Mouse (Mus musculus) lung, embryonic 15.5 days (tissue): ENCODE measurements around the gene Cd68. TPM values are rescaled to one million over a fixed set of nuclear protein-coding genes. Genes with fewer than 3 reads are reported as not detected.

Source experiments
- ATAC-seq: fragments of 200-750 bp; cut with Nextera tagmentation; 2 replicates; pipeline ENCODE4 v1.8.0; 2017; ENCODE audit warnings: moderate number of reproducible peaks, borderline replicate concordance; ENCODE audit not compliant: low FRiP score, low TSS enrichment; ENCODE audit errors: extremely low read depth
- H3K27ac ChIP-seq: fragments of 300-500 bp; sonication (generic); 2 replicates; pipeline ENCODE4 v1.5.1; 2015; ENCODE audit warnings: moderate library complexity, mild to moderate bottlenecking, inconsistent platforms
- H3K27me3 ChIP-seq: fragments of 300-500 bp; sonication (generic); 2 replicates; pipeline ENCODE4 v1.6.1; 2015; ENCODE audit warnings: inconsistent platforms
- H3K36me3 ChIP-seq: fragments of 300-500 bp; sonication (generic); 2 replicates; pipeline ENCODE4 v1.6.1; 2015; ENCODE audit warnings: inconsistent platforms
- H3K4me1 ChIP-seq: fragments of 300-500 bp; sonication (generic); 2 replicates; pipeline ENCODE4 v1.6.1; 2015; ENCODE audit warnings: inconsistent platforms
- H3K4me2 ChIP-seq: fragments of 300-500 bp; sonication (generic); 2 replicates; pipeline ENCODE4 v1.6.1; 2015; ENCODE audit warnings: inconsistent platforms, mild to moderate bottlenecking, moderate library complexity
- H3K4me3 ChIP-seq: fragments of 300-500 bp; sonication (generic); 2 replicates; pipeline ENCODE4 v1.5.1; 2015; ENCODE audit warnings: mild to moderate bottlenecking, inconsistent platforms
- H3K9ac ChIP-seq: fragments of 300-500 bp; sonication (generic); 2 replicates; pipeline ENCODE4 v1.6.1; 2015; ENCODE audit warnings: inconsistent platforms
- H3K9me3 ChIP-seq: fragments of 300-500 bp; sonication (generic); 2 replicates; pipeline ENCODE4 v1.6.1; 2016; ENCODE audit warnings: inconsistent platforms
- WGBS: fragments of 180-500 bp; shearing (Covaris S2); methylation state at CpG from one replicate; pipeline ENCODE4 v1.1.7; 2015; 5-methylcytosine and 5-hydroxymethylcytosine counted together
- polyA plus RNA-seq: library from polyadenylated mRNA; unstranded; fragments of >200 nt; fragmentation: Nextera tagmentation; extraction: Ambion mirVana; gene quantifications from 2 replicates; pipeline ENCODE4 v1.2.1, GENCODE M21; 2015

Cd68 gene
- 11.5 and 11.8 TPM in 2 replicates for polyA plus RNA-seq

GRCm38 (mm10) chr11:69665961-69666664 lies at the start of gene Cd68:
Cd68 (minus strand) TSS chr11:69666153.
- H3K27ac ChIP-seq: peak within 1 kb of the TSS; percentile 33; the same call in 1 of the 2 replicates
- H3K36me3 ChIP-seq: peaks cover 66% of the 10 kb centered on the region
- ATAC-seq: no peak
- H3K27me3 ChIP-seq: no peaks in the 10 kb centered on the region
- no peak within 1 kb of the TSS for H3K4me3 ChIP-seq
- no peak within 1 kb of the TSS for H3K9ac ChIP-seq
- peaks cover 34% of the 10 kb centered on the region for H3K4me1 ChIP-seq
- no peaks in the 10 kb centered on the region for H3K9me3 ChIP-seq
- H3K4me2 ChIP-seq: no peak within 1 kb of the TSS
- WGBS: 26% methylated on average over 7 of the region's 7 CpGs

DNA sequence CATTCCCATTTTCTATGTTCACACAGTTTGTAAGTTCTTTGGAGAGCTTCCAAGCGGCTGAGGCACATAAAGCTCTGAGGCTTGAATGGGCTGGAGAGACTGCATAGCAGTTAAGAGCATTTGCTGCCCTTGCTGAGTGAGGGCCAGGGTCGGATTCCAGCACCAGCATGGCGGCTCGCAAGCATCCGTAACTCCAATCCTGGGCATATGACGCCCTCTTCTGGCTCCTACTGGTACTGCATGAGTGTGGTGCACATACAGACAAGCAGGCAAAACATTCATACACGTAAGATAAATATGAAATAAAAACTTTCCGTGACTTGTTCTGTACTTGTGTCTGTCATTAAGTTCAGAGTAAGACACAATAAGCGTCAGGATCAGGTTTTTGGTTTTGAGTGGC lies 49.5 kb upstream of the Cd68 start:
- ATAC-seq: no peak

DNA sequence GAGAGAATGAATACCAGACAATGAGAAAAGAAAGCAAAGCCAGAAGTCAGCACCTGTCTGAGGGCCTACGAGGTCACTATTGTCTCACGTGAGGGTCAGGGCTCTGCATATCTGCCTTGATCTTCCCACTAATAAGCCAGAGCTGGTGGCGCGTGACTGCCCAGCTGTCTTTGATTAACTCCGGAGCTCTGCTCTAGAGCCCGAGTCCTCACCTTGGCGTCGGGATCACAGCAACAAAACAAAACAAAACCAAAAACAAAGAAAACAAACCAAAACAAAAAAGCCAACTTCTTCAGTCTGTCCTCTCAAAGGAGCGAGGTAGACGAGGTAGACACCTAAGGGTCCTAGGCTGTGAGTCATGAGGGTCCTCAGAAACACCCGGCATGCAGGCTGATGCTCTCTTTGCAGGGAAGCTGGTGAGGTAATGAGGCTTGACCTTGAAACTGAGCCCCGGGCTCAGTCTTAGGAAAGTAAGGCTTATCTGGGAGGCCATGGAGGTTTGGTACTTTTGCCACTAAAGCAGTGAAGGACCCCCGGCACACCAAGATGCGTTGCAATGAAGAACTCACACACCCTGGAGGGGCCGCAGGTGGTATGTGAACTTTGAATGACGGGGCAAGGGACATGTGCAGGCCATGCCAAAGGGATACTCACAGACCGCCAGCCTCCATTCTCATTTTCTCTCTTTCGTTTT lies 48.8 kb upstream of the Cd68 start:
- no peaks in the 10 kb centered on the region for H3K9me3 ChIP-seq
- H3K27me3 ChIP-seq: no peaks in the 10 kb centered on the region
- no peak for ATAC-seq
- no peak overlapping the region for H3K27ac ChIP-seq
- 68% methylated on average over 18 of the region's 18 CpGs for WGBS
- peaks cover 10% of the 10 kb centered on the region for H3K4me1 ChIP-seq
- H3K9ac ChIP-seq: no peak overlapping the region
- H3K4me3 ChIP-seq: no peak overlapping the region
- H3K4me2 ChIP-seq: no peak overlapping the region
- H3K36me3 ChIP-seq: no peaks in the 10 kb centered on the region

More for the DNA sequence above, 49.5 kb upstream of the Cd68 start:
- H3K27me3 ChIP-seq: no peaks in the 10 kb centered on the region
- no peaks in the 10 kb centered on the region for H3K9me3 ChIP-seq
- H3K27ac ChIP-seq: no peak overlapping the region
- peaks cover 10% of the 10 kb centered on the region for H3K4me1 ChIP-seq
- H3K4me2 ChIP-seq: no peak overlapping the region
- 55% methylated on average over 9 of the region's 9 CpGs for WGBS
- H3K9ac ChIP-seq: no peak overlapping the region
- no peak overlapping the region for H3K4me3 ChIP-seq
- H3K36me3 ChIP-seq: no peaks in the 10 kb centered on the region

- H3K27me3 ChIP-seq: no peaks in the 10 kb centered on the region
- H3K4me1 ChIP-seq: peaks cover 6% of the 10 kb centered on the region; the same call in 1 of the 2 replicates
- H3K4me2 ChIP-seq: no peak overlapping the region
- H3K4me3 ChIP-seq: no peak overlapping the region
- no peaks in the 10 kb centered on the region for H3K36me3 ChIP-seq
- ATAC-seq: no peak
- no peak overlapping the region for H3K9ac ChIP-seq
- H3K27ac ChIP-seq: no peak overlapping the region
- WGBS: 80% methylated on average over 20 of the region's 20 CpGs
- H3K9me3 ChIP-seq: no peaks in the 10 kb centered on the region
These were observed 47.2 kb upstream of the Cd68 start for GRCm38 (mm10) chr11:69712954-69713672.

- Histone ChIP-seq H3K27ac (no peak overlapping the region), H3K27me3 (no peaks in the 10 kb centered on the region), H3K9me3 (no peaks in the 10 kb centered on the region), H3K4me2 (no peak overlapping the region), H3K4me3 (no peak overlapping the region), H3K9ac (no peak overlapping the region), H3K36me3 (no peaks in the 10 kb centered on the region), H3K4me1 (peaks cover 4% of the 10 kb centered on the region; the same call in 1 of the 2 replicates)
- WGBS: 56% methylated on average over 2 of the region's 2 CpGs
- no peak for ATAC-seq
These were observed 45.1 kb upstream of the Cd68 start for GRCm38 (mm10) chr11:69711082-69711481.

DNA sequence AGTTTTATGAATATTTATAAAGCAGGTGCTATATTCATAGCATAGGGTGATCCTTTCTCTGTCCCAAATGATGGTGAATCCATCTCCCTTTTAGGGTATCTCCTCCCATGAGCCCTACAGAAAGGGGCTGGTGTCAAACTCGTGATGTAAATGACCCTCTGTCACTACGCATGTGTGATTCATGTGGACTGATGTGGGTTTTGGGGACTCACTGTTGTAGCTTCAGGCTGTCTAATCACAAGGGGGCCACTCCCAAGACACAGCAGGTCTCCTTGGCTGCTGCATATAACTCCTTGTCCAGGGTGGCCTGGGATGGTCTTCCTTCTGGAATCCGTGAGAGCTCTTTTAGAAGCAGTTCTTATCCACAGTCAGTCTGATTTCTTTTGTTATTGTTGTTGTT lies 44.5 kb upstream of the Cd68 start:
- Histone ChIP-seq H3K36me3 (no peaks in the 10 kb centered on the region), H3K27me3 (no peaks in the 10 kb centered on the region)
- 72% methylated on average over 3 of the region's 3 CpGs for WGBS

GRCm38 (mm10) chr11:69709554-69710446 lies 43.8 kb upstream of the Cd68 start:
- H3K4me1 ChIP-seq: no peaks in the 10 kb centered on the region
- H3K36me3 ChIP-seq: no peaks in the 10 kb centered on the region
- H3K27ac ChIP-seq: no peak overlapping the region
- H3K9ac ChIP-seq: no peak overlapping the region
- no peak overlapping the region for H3K4me2 ChIP-seq
- H3K9me3 ChIP-seq: no peaks in the 10 kb centered on the region
- WGBS: 45% methylated on average over 11 of the region's 11 CpGs
- ATAC-seq: no peak
- no peaks in the 10 kb centered on the region for H3K27me3 ChIP-seq
- H3K4me3 ChIP-seq: no peak overlapping the region

More for the DNA sequence above, 44.5 kb upstream of the Cd68 start:
- no peak for ATAC-seq
- no peaks in the 10 kb centered on the region for H3K4me1 ChIP-seq
- H3K9me3 ChIP-seq: no peaks in the 10 kb centered on the region
- no peak overlapping the region for H3K4me2 ChIP-seq
- no peak overlapping the region for H3K9ac ChIP-seq
- H3K27ac ChIP-seq: no peak overlapping the region
- H3K4me3 ChIP-seq: no peak overlapping the region

DNA sequence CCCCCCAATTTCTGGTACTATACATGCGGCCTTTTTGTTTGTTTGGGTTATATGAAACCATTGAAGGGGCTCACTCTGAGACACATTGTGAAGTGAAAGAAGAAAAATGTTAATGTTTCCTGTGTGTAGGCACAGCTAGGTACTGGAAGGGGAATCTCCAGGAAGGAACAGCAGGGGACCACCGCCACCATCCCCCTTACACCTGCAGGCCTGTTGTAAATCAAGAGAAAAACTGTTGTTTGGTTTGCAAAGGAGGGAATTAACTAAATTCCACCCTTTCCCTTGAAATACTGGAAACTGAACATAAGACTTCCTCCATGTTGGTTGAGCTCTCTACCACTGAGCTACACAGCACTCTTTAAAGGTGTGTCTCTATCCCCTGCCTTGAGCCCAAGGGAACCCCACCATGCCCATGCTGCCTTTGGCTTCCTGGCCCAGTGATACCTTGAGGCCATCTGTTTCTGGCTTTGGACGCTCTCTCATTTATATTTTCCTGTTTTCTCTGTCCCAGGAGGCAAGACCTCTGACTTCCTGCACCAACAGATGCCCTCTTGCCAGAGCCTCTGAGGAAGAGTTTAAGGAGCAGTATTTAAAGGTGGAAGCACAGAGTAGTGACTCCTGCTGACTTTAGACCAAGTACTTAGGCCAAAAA lies 42.8 kb upstream of the Cd68 start:
- Histone ChIP-seq H3K4me1 (no peaks in the 10 kb centered on the region), H3K27me3 (no peaks in the 10 kb centered on the region), H3K4me2 (no peak overlapping the region), H3K9ac (no peak overlapping the region), H3K9me3 (no peaks in the 10 kb centered on the region), H3K4me3 (no peak overlapping the region), H3K36me3 (no peaks in the 10 kb centered on the region), H3K27ac (no peak overlapping the region)
- no peak for ATAC-seq
- WGBS: 67% methylated on average over 3 of the region's 3 CpGs

GRCm38 (mm10) chr11:69707873-69708381 lies 42.0 kb upstream of the Cd68 start:
- ATAC-seq: no peak
- no peaks in the 10 kb centered on the region for H3K4me1 ChIP-seq
- H3K9ac ChIP-seq: no peak overlapping the region
- H3K36me3 ChIP-seq: no peaks in the 10 kb centered on the region
- H3K9me3 ChIP-seq: no peaks in the 10 kb centered on the region
- WGBS: 74% methylated on average over 4 of the region's 4 CpGs
- H3K4me3 ChIP-seq: no peak overlapping the region
- no peaks in the 10 kb centered on the region for H3K27me3 ChIP-seq
- no peak overlapping the region for H3K27ac ChIP-seq
- no peak overlapping the region for H3K4me2 ChIP-seq

- no peaks in the 10 kb centered on the region for H3K9me3 ChIP-seq
- H3K27me3 ChIP-seq: no peaks in the 10 kb centered on the region
- no peak overlapping the region for H3K4me3 ChIP-seq
- H3K4me2 ChIP-seq: no peak overlapping the region
- no peak overlapping the region for H3K27ac ChIP-seq
- H3K36me3 ChIP-seq: no peaks in the 10 kb centered on the region
- 80% methylated on average over 4 of the region's 4 CpGs for WGBS
- no peak for ATAC-seq
- no peak overlapping the region for H3K9ac ChIP-seq
- H3K4me1 ChIP-seq: no peaks in the 10 kb centered on the region
These were observed 41.5 kb upstream of the Cd68 start for GRCm38 (mm10) chr11:69707480-69707847.
